Mouse (Mus musculus): Measurements from ENCODE around the gene Hs6st1. TPM values are rescaled to one million over a fixed set of nuclear protein-coding genes. Genes with fewer than 3 reads are reported as not detected.

Hs6st1 gene
- polyA plus RNA-seq, 1 experiment from 2014 or later, result 13.2 TPM

- Histone ChIP-seq H3K9ac (no peak overlapping the region), H3K4me3 (replicated peaks) (no peak overlapping the region), H3K36me3 (replicated peaks) (peaks cover 93% of the 10 kb centered on the region), H3K4me2 (no peak overlapping the region), H3K9me3 (replicated peaks) (no peaks in the 10 kb centered on the region), H3K27me3 (no peaks in the 10 kb centered on the region), H3K27ac (replicated peaks) (no peak overlapping the region), H3K4me1 (replicated peaks) (no peaks in the 10 kb centered on the region)
- ATAC-seq (ENCODE audit: insufficient read depth), result no peak
- WGBS (ENCODE audit: insufficient replicate concordance), result 42% methylated on average over 2 of the region's 2 CpGs
Measured at GRCm38 (mm10) chr1:36148809-36149208, 80.6 kb downstream of the Hs6st1 start.

GRCm38 (mm10) chr1:36149411-36149810 lies 81.2 kb downstream of the Hs6st1 start:
- Histone ChIP-seq H3K9ac (no peak overlapping the region), H3K27me3 (no peaks in the 10 kb centered on the region), H3K4me1 (replicated peaks) (no peaks in the 10 kb centered on the region), H3K4me2 (no peak overlapping the region), H3K4me3 (replicated peaks) (no peak overlapping the region), H3K9me3 (replicated peaks) (no peaks in the 10 kb centered on the region), H3K36me3 (replicated peaks) (peaks cover 93% of the 10 kb centered on the region), H3K27ac (replicated peaks) (no peak overlapping the region)
- WGBS (ENCODE audit: insufficient replicate concordance), result 39% methylated on average over 1 of the region's 1 CpGs
- ATAC-seq (ENCODE audit: insufficient read depth), result no peak

Small RNAs within 50 kb of the gene (microRNA-seq; reads per million reads assigned to microRNA genes)
- 4.6 reads per million, percentile 15 among the genes with 10 or more reads in this experiment for gene Mir6897

Other genes starting within 250 kb of the Hs6st1 start
- 19.4 and 19.5 TPM in 2 replicates for gene Uggt1, start 176.3 kb downstream of the Hs6st1 start, polyA plus RNA-seq (2015; fragmentation: Nextera tagmentation; extraction: Ambion mirVana)
- 2.4 and 3.0 TPM in 2 replicates for gene Neurl3, start 206.3 kb downstream of the Hs6st1 start, polyA plus RNA-seq (2015; fragmentation: Nextera tagmentation; extraction: Ambion mirVana)
- 3.5 and 4.2 TPM in 2 replicates for gene Arid5a, start 239.3 kb downstream of the Hs6st1 start, polyA plus RNA-seq (2015; fragmentation: Nextera tagmentation; extraction: Ambion mirVana)

Measured in liver, embryonic 15.5 days (tissue).